Mouse (Mus musculus) lung, adult 18-20 months (tissue): ENCODE results near the gene Tent2.

ENCODE experiments used
- DNase-seq, 2 experiments: peaks; one replicate each; pipeline ENCODE4 v3.0.0; 2022; ENCODE audit warnings: mixed read lengths in 2 of 2

Tent2 gene

GRCm38 (mm10) chr13:93141184-93141583, 51.0 kb downstream of the Tent2 start:
- DNase-seq, result no peak

GRCm38 (mm10) chr13:93138059-93138458, 54.1 kb downstream of the Tent2 start:
- DNase-seq, result peak; percentile 78 to 80

GRCm38 (mm10) chr13:93137098-93137497, 55.1 kb downstream of the Tent2 start:
- no peak for DNase-seq

GRCm38 (mm10) chr13:93136251-93136650, 55.9 kb downstream of the Tent2 start:
- DNase-seq, result no peak

GRCm38 (mm10) chr13:93135501-93135900, 56.7 kb downstream of the Tent2 start:
- DNase-seq, result no peak

GRCm38 (mm10) chr13:93130674-93131073, 61.5 kb downstream of the Tent2 start:
- no peak for DNase-seq

- DNase-seq, result no peak
These were observed 63.2 kb downstream of the Tent2 start for GRCm38 (mm10) chr13:93128961-93129360.

- no peak for DNase-seq
These were observed 63.9 kb downstream of the Tent2 start for GRCm38 (mm10) chr13:93128111-93128860.

- no peak for DNase-seq
These were observed 69.9 kb downstream of the Tent2 start for GRCm38 (mm10) chr13:93122321-93122720.

GRCm38 (mm10) chr13:93117241-93117640, 74.9 kb downstream of the Tent2 start:
- no peak for DNase-seq

GRCm38 (mm10) chr13:93102340-93103090, 89.7 kb downstream of the Tent2 start:
- no peak for DNase-seq

- no peak for DNase-seq
These were observed 93.6 kb downstream of the Tent2 start for GRCm38 (mm10) chr13:93098596-93098995.

- DNase-seq, result no peak
These were observed 95.5 kb downstream of the Tent2 start for GRCm38 (mm10) chr13:93096643-93097042.
